Mouse (Mus musculus) cortical plate, adult 2 months (tissue): ENCODE measurements at regions not wholly inside any gene's neighbourhood (a gene's known extent, or its start where the extent isn't known, plus 50 kb on each side); places are given as distances from the start of the nearest gene placed in this dataset.

Experiments
- H3K27ac ChIP-seq: fragments of 200-500 bp; 2 replicates; pipeline ENCODE4 v1.5.1; 2012; ENCODE audit warnings: low read length, control low read depth, inconsistent platforms; ENCODE audit not compliant: insufficient read depth
- H3K4me1 ChIP-seq: fragments of 200-500 bp; 2 replicates; pipeline ENCODE4 v1.6.1; 2011; ENCODE audit warnings: low read length; ENCODE audit not compliant: control insufficient read depth, insufficient read depth
- H3K4me3 ChIP-seq: fragments of 200-500 bp; 2 replicates; pipeline ENCODE4 v1.5.1; 2011; ENCODE audit warnings: mild to moderate bottlenecking, low read length, control low read depth; ENCODE audit not compliant: insufficient read depth
- CTCF ChIP-seq: fragments of 200-500 bp; IDR thresholded peaks from 2 replicates; pipeline ENCODE4 v1.5.1; 2011; ENCODE audit warnings: mild to moderate bottlenecking, control low read depth, low read length; ENCODE audit not compliant: insufficient read depth; ENCODE audit errors: extremely low read depth
- POLR2A ChIP-seq: fragments of 200-500 bp; IDR thresholded peaks from 2 replicates; pipeline ENCODE4 v1.6.1; 2011; ENCODE audit warnings: mild to moderate bottlenecking, low read length, control low read depth; ENCODE audit not compliant: insufficient read depth; ENCODE audit errors: extremely low read depth

- Histone ChIP-seq H3K4me1 (no peaks in the 10 kb centered on the region), H3K4me3 (no peak overlapping the region), H3K27ac (no peak overlapping the region)
- TF ChIP-seq CTCF: no peak
- no peak for TF ChIP-seq POLR2A
Observed at GRCm38 (mm10) chr13:39898412-39898979, 462.8 kb downstream of the Ofcc1 start.

GRCm38 (mm10) chr13:39894159-39894558 is 467.1 kb downstream of the Ofcc1 start:
- no peaks in the 10 kb centered on the region for H3K4me1 ChIP-seq
- TF ChIP-seq POLR2A (no peak), CTCF (peak; percentile 28; the same call in 1 of the 2 replicates)
- no peak overlapping the region for H3K27ac ChIP-seq
- H3K4me3 ChIP-seq: no peak overlapping the region

DNA sequence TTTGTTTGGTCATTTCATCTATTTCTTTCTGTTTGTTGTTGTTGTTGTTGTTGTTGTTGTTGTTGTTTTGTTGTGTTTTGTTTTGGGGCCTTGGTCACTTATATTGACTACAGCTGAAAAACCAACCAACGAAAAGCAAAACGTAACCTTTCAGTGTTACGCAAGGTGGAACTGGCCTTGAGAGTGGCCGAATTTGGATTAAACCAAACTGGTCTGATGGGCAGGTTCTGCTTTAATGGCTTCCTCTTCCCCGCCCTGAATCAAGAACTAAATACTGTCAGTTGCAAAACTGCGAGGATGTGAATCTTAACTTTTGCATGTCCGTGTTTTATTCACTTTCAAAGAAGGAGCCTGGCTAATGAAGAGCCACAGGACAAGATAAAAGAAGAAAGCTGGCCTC is 480.2 kb downstream of the Ofcc1 start:
- H3K4me1 ChIP-seq: no peaks in the 10 kb centered on the region
- no peak overlapping the region for H3K4me3 ChIP-seq
- no peak overlapping the region for H3K27ac ChIP-seq
- TF ChIP-seq CTCF: no peak
- no peak for TF ChIP-seq POLR2A

GRCm38 (mm10) chr13:39880136-39880535 is 481.1 kb downstream of the Ofcc1 start:
- Histone ChIP-seq H3K27ac (no peak overlapping the region), H3K4me1 (no peaks in the 10 kb centered on the region), H3K4me3 (no peak overlapping the region)
- TF ChIP-seq POLR2A: no peak
- no peak for TF ChIP-seq CTCF

GRCm38 (mm10) chr13:39877361-39878141 is 483.7 kb downstream of the Ofcc1 start:
- Histone ChIP-seq H3K4me1 (no peaks in the 10 kb centered on the region), H3K4me3 (no peak overlapping the region)
- TF ChIP-seq CTCF (no peak), POLR2A (no peak)

DNA sequence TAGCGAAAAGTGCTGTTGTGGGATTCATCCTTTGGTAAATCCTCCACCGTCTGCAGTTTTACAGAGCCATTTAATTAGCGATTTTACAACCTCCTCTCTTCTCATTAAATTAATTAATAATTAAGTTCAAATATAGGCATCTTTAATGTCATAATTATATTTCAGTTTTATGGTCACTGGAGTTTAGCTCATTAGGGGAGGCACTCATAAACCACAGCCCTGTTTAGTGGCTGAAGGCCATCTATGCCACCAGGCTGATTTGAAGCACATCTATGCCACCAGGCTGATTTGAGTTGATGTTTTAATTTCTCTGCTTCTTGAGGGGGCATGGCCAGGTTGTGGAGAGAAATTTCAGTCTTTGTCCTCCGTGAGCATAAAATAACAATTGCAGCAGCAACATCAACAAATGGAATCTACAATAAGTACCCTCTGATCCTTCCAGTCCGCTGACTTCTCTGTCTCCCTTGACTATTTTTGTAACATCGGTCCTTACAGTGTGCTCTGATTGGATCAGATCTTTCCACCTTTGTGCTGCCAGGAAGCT is 508.9 kb downstream of the Ofcc1 start:
- TF ChIP-seq CTCF (no peak), POLR2A (no peak)
- no peak overlapping the region for H3K4me3 ChIP-seq
- H3K4me1 ChIP-seq: no peaks in the 10 kb centered on the region
- no peak overlapping the region for H3K27ac ChIP-seq

More at GRCm38 (mm10) chr13:39877361-39878141, 483.7 kb downstream of the Ofcc1 start:
- H3K27ac ChIP-seq: no peak overlapping the region

DNA sequence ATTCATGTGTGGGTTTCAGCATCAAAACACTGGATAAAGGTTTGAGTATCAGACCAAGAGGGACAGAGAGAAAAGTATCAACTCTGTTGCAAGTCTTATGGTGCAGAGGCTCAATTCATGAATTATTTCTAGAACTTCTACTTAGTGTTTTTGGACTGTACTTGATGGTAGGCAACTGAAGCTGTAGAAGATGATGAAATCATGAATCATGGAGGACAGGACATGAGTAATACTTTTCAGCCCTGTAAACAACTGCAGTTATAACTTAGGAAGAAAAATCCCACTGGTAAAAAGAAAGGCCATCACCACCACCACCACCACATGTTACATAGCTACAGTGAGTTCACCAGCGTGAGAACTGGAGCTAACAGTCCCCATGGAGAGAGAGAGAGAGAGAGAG is 511.9 kb downstream of the Ofcc1 start:
- Histone ChIP-seq H3K27ac (no peak overlapping the region), H3K4me1 (no peaks in the 10 kb centered on the region), H3K4me3 (no peak overlapping the region)
- TF ChIP-seq POLR2A (no peak), CTCF (no peak)

GRCm38 (mm10) chr13:39836053-39836584 is 525.1 kb downstream of the Ofcc1 start:
- H3K4me1 ChIP-seq: no peaks in the 10 kb centered on the region
- H3K4me3 ChIP-seq: no peak overlapping the region
- TF ChIP-seq POLR2A (no peak), CTCF (no peak)
- no peak overlapping the region for H3K27ac ChIP-seq

- no peak overlapping the region for H3K27ac ChIP-seq
- no peak overlapping the region for H3K4me3 ChIP-seq
- H3K4me1 ChIP-seq: no peaks in the 10 kb centered on the region
- TF ChIP-seq CTCF: no peak
- no peak for TF ChIP-seq POLR2A
Observed at GRCm38 (mm10) chr13:39835302-39835701, 525.9 kb downstream of the Ofcc1 start.
